Mouse (Mus musculus) c-Kit-negative CD71-positive TER-119-positive erythroid progenitor cells, embryonic 14.5 days (primary cell): Measurements from ENCODE around the gene Osbpl6.
A peak's percentile ranks its signal among the peaks of the same experiment; 100 is the strongest.

Experiments
- DNase-seq: peaks from one replicate; pipeline ENCODE4 v3.0.0-alpha.2; 2013; ENCODE audit warnings: low read depth, low spot score

The Osbpl6 gene

GRCm38 (mm10) chr2:76406151-76406936 is at the start of gene Osbpl6:
TSS of gene Osbpl6 (plus strand) at chr2:76406508.
- no peak for DNase-seq

DNA sequence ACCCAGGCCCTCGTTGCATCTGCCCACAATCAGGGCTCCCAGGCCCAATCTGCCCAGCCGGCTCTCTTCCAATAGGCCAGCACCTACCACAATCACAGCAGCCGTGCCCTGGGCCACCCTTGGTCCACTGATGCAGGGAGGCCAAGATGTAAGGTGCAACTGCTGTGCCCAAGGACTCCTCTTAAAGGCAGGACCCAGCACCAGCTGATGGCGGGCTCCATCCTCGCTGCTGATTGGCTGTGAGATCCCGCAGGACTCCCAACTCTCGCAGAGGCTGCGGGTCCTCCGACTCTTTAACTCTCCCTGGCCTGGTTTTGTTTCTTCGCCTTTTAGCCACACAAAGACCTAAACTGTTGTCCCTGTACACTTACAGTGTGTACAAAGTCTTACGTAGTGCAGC is 46.1 kb upstream of the Osbpl6 start, which contains the start of gene Cyct:
Gene Cyct, minus strand, starts transcription at position 225 of the 400 bp plus-strand sequence.
- no peak for DNase-seq

DNA sequence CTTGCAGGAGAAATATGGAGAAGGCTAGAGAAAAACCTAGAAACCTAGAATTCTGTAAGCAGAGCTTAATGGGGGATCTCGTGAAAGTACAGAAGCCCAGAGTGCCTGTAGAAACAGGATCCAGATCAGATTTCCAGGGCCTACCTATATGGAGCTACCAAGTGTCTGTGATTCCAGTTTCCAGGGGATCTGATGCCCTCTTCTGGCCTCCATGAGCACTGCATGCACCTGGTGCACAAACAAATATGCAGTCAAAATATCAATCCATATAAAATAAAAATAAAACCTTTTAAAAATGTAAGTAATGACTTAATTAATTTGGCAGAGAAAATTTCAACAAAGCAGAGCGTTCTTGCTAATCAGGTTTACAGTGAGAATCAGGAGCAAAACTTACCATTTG is 44.2 kb upstream of the Osbpl6 start:
- DNase-seq = no peak

GRCm38 (mm10) chr2:76365811-76366210 is 40.5 kb upstream of the Osbpl6 start:
- DNase-seq = no peak

DNA sequence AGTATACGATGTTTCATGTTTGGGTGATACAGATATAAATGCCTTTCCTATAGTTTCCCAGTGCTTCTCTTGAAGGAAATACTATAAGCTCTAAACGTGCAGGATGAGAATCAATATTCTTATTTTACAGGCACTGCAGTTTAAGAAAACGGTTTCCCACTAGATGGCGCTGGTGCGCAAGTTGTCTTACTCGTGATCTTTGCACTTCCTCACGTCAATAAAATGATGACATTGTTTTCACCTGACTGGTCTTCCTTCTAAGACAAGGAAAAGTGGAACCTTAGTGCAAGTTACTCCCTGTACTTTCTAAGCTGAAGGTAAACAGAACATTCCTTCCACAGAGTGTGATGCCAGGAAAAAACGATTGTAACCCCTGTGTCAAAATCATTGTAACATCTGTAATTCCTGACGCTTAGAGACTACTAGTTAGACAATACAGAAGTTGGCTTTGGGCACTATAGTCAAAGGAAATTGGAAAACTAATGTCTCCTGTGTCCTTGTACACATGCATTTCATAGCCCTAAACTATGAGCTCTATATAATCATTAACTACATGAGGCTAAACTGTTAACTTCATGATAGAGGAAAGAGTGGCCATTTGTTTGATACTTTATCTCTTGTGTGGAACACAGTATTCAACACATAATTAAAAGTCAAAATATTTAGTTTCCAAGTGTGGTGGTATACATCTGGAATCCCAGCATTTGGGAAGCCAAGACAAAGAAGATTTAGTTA is 39.0 kb upstream of the Osbpl6 start:
- DNase-seq = peak; percentile 62

GRCm38 (mm10) chr2:76368861-76369660 is 37.2 kb upstream of the Osbpl6 start:
- DNase-seq = no peak

DNA sequence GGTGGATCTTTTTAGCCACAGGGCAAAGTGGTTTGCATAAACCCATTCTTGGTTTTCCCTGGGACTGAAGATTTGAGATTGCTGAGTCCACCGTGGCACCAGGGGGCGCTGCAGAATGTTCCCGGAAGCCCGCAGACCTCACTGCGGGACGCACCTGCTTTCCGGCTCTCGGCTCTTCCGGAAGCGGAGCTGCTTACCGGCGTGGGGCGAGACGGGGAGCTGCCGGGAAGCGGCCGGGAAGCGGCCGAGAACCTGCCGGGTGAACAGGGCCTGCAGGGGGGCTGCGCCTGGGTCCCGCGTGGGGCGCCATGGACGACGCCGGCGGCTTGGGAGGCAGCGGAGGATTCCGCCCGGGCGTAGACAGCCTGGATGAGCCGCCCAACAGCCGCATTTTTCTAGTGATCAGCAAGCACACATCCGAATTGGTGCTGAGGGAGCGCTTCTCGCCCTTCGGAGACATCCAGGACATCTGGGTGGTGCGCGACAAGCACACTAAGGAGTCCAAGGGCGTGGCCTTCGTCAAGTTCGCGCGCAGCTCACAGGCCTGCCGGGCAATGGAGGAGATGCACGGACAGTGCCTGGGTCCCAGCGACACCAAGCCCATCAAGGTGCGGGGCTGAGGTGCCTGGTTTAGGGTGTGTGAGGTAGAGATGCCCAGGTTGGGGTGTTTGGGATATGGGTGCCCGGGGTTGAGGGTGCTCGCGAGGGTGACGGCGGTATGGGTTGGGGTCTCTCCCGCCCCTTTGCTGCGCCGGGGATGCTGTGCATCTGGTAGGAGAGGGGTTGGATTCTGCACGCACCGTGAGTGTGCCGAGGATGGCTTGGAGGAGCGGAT is 36.3 kb upstream of the Osbpl6 start, which contains the start of gene Rbm45:
Gene Rbm45, plus strand, starts transcription at position 164 of the 835 bp plus-strand sequence.
- DNase-seq = peak; percentile 74

- no peak for DNase-seq
These were observed 35.7 kb upstream of the Osbpl6 start for GRCm38 (mm10) chr2:76370656-76370922.

GRCm38 (mm10) chr2:76372244-76372643 is 34.1 kb upstream of the Osbpl6 start:
- DNase-seq = no peak

GRCm38 (mm10) chr2:76374544-76375206 is 31.6 kb upstream of the Osbpl6 start:
- no peak for DNase-seq

DNA sequence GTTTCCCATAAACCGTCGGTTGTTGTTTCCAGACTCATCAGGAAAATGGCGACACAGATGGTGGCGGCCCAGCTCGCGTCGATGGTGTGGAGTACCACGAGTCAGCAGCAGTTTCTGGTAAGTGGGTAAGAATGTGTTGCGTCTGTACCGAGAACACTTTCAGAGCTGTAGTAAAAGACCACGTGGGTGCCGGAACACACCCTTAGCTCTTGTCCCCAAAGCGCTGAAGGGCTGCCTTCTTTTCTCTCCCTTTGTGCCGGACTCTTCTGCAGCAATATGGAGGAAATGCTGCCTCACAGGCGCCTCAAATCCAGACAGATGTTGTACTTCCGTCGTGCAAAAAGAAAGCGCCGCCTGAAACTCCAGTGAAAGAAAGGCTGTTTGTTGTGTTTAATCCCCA is 27.7 kb upstream of the Osbpl6 start:
- DNase-seq = no peak

GRCm38 (mm10) chr2:76386531-76386930 is 19.8 kb upstream of the Osbpl6 start:
- DNase-seq = no peak

GRCm38 (mm10) chr2:76400178-76400577 is 6.1 kb upstream of the Osbpl6 start:
- DNase-seq = no peak

- DNase-seq = no peak
These were observed 635 bp upstream of the Osbpl6 start for GRCm38 (mm10) chr2:76405596-76406150.

- no peak for DNase-seq
These were observed 681 bp downstream of the Osbpl6 start for GRCm38 (mm10) chr2:76406937-76407441.

DNA sequence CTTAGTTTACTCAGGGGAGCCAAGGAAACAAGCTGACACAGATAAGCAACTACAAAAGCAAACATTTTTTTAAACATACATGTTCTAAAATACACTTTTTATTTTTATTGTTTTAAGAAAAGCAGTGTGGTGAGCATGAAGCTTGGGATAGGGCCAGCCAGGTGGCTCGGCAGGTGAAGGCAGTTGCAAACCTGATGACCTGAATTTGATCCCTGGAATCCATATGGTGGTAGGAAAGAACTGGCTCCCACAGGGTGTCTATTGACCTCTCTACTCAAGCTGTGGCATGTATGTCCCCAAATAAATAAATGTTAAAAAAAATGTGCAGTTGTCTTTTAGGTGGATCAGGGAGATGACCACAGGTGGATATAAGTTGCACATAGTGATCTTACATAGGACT is 3.2 kb downstream of the Osbpl6 start:
- no peak for DNase-seq

DNA sequence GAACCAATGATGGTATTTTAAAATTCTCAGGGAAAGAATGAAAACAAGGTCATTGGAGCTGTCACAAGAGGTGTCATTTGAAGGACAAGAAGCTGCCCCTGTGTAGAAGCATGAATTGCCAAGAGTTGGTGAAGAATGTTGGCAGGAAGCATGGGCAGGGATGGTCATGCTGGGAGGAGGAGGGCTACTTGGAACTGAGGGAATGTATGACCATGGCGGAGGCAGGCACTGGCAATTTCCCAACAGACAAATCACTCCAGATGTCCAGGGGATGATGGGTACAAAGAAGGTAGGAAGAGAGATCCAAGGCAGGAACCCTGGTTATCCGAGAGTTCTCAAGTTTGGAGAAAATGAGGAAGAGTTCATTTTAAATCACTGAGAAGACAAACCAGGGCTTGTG is 3.7 kb downstream of the Osbpl6 start:
- DNase-seq = no peak

- no peak for DNase-seq
These were observed 6.6 kb downstream of the Osbpl6 start for GRCm38 (mm10) chr2:76412924-76413323.

DNA sequence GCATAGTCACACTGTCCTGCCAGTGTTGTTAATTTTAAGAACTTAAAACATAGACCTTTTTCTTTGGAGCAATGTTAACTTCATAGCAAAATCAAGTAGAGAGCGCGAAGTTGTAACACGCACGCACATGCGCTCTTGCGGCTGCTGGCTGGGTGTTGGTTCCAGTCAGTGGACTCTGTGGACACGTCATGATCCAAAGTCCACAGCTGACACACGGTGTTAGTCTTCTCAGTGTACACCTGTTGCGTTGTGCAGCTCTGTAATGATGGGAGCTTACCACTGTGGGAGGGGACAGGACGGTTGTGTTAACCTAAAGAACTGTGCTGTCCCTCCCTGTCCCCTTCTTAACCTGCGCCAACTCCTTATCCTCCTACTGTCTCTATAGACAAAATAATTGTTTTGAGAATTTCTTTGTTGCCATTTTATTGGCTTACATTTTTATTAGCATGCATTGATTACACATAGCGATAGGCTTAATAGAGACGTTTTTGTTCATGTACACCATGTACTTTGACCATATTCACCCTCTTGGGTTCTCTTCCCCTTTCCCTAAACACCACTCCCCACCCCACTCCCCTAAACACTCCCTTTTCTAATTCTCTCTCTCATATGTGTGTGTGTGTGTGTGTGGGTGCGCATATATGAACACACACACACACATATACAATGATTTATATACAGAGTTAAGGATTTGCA is 11.3 kb downstream of the Osbpl6 start:
- DNase-seq = no peak

DNA sequence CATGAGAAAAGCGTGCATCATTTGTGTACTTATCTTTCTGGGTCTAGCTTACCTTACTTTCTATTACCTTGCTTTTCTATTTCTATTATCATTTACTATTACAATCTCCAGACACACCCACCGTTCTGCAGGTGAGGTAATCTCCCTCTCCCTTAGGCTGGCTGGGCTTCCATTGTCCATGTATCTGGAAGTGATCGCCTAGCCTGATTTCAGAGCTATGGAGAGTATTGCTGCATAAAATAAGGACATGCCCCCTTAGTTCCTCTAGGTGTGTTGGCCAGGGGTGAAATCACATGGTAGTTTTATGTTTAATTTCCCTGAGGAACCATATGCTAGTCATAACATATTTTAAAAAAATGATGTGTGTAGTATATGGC is 11.8 kb downstream of the Osbpl6 start:
- DNase-seq = no peak
